Mouse (Mus musculus) hindbrain, embryonic 10.5 days (tissue): ENCODE data around the gene Pim1. TPM values are rescaled to one million over a fixed set of nuclear protein-coding genes. Genes with fewer than 3 reads are reported as not detected.
"Not testable (repeated sequence)": the region's sequence is repeated elsewhere in the genome, so short reads cannot be mapped to it uniquely, and the experiment has no call there.

Source experiments
- DNase-seq: peaks from one replicate; pipeline ENCODE4 v3.0.0-alpha.2; 2017; ENCODE audit warnings: low spot score
- H3K27ac ChIP-seq: fragments of 300-500 bp; sonication (generic); 2 replicates; pipeline ENCODE4 v1.5.1; 2016; ENCODE audit warnings: mild to moderate bottlenecking, moderate library complexity
- H3K27me3 ChIP-seq: fragments of 300-500 bp; sonication (generic); 2 replicates; pipeline ENCODE4 v1.6.1; 2016; ENCODE audit warnings: mild to moderate bottlenecking; ENCODE audit not compliant: poor library complexity, insufficient read depth, severe bottlenecking
- H3K36me3 ChIP-seq: fragments of 300-500 bp; sonication (generic); 2 replicates; pipeline ENCODE4 v1.6.1; 2016; ENCODE audit warnings: mild to moderate bottlenecking, moderate library complexity
- H3K4me1 ChIP-seq: fragments of 300-500 bp; sonication (generic); replicated peaks from 2 replicates; pipeline ENCODE4 v1.6.1; 2016; ENCODE audit warnings: mild to moderate bottlenecking
- H3K4me3 ChIP-seq: fragments of 300-500 bp; sonication (generic); 2 replicates; pipeline ENCODE4 v1.5.1; 2016; ENCODE audit warnings: mild to moderate bottlenecking, moderate library complexity
- H3K9me3 ChIP-seq: fragments of 300-500 bp; sonication (generic); 2 replicates; pipeline ENCODE4 v1.6.1; 2016; ENCODE audit warnings: mild to moderate bottlenecking, moderate library complexity
- WGBS: fragments of 180-500 bp; shearing (Covaris S2); methylation state at CpG from one replicate; pipeline ENCODE4 v1.1.7; 2016; 5-methylcytosine and 5-hydroxymethylcytosine counted together
- polyA plus RNA-seq: library from polyadenylated mRNA; unstranded; fragments of >200 nt; fragmentation: Nextera tagmentation; extraction: Ambion mirVana; gene quantifications from 2 replicates; pipeline ENCODE4 v1.2.1, GENCODE M21; 2016

The Pim1 gene
- polyA plus RNA-seq, 1 experiment from 2014 or later = 25.0 TPM

DNA sequence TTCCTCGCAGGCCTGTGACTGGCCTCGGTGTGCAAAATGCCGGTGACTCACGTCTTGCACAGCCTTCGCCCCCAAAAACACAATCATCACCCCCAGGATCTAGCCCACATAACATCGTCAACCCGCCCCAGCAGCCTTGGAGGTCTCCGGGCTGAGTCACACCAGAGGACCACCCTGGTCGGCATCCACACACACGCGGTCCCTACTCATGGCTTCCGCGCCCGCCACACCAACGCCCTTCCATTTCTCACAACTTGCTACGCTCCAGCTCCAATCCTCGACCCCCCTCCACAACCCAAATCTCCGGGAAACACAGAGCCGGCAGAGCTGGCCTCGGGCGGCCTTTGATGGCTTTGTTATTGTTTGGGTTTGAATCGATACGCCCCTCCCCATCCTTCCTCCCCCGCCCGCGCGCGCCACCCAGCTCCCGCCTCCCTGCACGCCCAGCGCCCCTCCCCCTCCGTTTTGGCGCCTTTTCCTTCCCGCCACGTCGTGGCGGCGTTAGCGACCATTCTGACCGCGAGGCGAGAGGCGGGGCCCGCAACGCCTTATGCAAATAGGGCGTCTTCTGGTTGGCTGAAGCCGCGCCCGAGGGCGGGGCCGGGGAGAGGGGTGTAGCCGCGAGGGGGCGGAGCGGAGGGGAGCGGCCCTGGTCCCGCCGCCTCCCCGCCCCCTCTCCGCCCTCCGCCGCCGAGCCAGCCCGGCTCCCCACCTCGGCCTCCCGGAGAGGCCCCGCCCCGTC lies 411 bp upstream of the Pim1 start:
- peak; percentile 100 for DNase-seq
- under 1% methylated on average over 68 of the region's 68 CpGs for WGBS
- Histone ChIP-seq H3K36me3 (peaks cover 18% of the 10 kb centered on the region), H3K27me3 (no peaks in the 10 kb centered on the region), H3K4me1 (peaks cover 51% of the 10 kb centered on the region), H3K4me3 (peak overlapping the region; percentile 94), H3K27ac (peak overlapping the region; percentile 98), H3K9me3 (no peaks in the 10 kb centered on the region)

DNA sequence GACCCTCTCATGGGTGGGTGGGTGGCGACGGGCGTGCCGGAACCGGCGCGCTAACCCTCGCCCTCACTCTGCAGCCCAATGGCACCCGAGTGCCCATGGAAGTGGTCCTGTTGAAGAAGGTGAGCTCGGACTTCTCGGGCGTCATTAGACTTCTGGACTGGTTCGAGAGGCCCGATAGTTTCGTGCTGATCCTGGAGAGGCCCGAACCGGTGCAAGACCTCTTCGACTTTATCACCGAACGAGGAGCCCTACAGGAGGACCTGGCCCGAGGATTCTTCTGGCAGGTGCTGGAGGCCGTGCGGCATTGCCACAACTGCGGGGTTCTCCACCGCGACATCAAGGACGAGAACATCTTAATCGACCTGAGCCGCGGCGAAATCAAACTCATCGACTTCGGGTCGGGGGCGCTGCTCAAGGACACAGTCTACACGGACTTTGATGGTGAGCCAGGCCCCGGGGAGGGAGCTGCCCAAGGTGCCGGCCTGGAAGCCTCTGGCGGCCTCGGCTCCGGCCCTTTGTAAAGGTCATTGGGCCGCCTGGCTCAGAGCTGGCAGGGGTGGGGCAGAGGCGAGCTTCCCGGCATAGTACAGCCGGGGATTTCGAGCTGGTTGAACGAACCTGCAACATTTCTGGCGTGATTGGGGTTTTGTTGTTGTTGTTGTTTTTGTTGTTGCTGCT lies 1.2 kb downstream of the Pim1 start:
- DNase-seq = peak; percentile 72
- Histone ChIP-seq H3K4me3 (peak overlapping the region; percentile 94), H3K9me3 (no peaks in the 10 kb centered on the region), H3K4me1 (peaks cover 51% of the 10 kb centered on the region), H3K36me3 (peaks cover 30% of the 10 kb centered on the region), H3K27me3 (no peaks in the 10 kb centered on the region), H3K27ac (peak overlapping the region; percentile 98)
- under 1% methylated on average over 48 of the region's 48 CpGs for WGBS

DNA sequence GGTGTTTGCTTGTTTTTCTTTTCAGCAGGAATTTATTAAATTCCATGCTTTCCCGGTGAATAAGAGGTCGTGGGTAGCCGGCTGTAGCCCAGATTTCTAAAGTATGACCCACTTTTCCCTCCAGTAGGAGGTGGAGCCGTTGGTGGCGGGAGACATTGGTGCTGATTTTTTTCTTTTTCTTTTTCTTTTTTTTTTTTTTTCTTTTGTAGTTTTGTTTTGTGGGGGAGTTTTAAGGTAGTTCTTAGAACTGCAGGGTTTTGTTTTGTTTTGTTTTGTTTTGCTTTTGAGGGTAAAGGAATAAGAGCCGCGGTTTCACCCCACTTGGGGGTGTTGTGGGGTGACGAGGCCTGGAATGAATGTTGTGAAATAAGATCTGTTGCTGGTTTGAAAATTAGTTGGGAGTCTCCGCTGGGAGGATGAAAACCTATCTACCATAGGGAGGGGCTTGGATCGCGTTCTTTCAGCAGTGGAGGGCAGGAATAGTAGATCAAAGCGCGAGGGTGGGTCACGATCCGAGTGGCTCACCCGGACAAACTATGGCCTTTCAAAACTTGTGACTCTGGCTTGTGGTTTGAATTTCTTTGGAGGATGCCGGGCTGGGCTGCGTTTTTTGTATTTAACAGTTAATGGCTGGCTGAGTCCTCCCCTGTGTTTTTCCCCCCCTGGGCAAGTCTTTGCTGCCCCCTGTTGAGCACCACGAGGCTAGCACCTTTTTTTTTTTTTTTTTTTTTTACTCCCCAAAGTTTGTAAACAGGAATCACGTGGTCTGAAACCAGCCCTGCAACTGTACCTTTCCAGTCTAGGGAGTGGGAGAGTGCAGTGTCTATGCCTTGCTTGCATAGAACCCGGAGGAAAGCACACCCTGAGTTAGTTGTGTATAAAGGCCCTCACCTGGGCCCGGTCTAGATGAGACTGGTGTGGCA lies 2.0 kb downstream of the Pim1 start:
- H3K4me3 ChIP-seq = peak overlapping the region; percentile 94
- DNase-seq = peak; percentile 73
- peaks cover 31% of the 10 kb centered on the region for H3K36me3 ChIP-seq
- WGBS = 3% methylated on average over 22 of the region's 22 CpGs
- H3K27me3 ChIP-seq = no peaks in the 10 kb centered on the region
- H3K27ac ChIP-seq = peak overlapping the region; percentile 98
- H3K4me1 ChIP-seq = peaks cover 51% of the 10 kb centered on the region
- no peaks in the 10 kb centered on the region for H3K9me3 ChIP-seq

DNA sequence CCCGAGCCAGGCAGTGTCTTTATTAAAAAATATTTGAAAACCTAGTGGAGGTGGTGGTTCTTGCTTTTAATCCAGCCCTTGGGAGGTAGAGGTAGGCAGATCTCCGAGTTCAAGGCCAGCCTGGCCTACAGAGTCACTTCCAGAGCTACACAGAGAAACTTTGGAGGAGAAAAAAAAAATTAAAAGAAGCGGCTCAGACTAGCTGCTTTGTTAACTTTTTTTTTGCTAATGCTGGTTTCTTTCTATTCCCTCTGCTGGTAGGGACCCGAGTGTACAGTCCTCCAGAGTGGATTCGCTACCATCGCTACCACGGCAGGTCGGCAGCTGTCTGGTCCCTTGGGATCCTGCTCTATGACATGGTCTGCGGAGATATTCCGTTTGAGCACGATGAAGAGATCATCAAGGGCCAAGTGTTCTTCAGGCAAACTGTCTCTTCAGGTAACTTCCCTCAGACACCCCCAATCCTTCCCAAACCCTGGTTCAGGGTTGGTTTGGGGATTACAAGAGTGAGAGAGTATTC lies 3.0 kb downstream of the Pim1 start:
- Histone ChIP-seq H3K27me3 (no peaks in the 10 kb centered on the region), H3K9me3 (no peaks in the 10 kb centered on the region), H3K4me1 (peaks cover 55% of the 10 kb centered on the region), H3K36me3 (peaks cover 31% of the 10 kb centered on the region), H3K27ac (peak overlapping the region; percentile 13; the same call in 1 of the 2 replicates), H3K4me3 (peak overlapping the region; percentile 94)
- no peak for DNase-seq
- WGBS = 77% methylated on average over 11 of the region's 11 CpGs

DNA sequence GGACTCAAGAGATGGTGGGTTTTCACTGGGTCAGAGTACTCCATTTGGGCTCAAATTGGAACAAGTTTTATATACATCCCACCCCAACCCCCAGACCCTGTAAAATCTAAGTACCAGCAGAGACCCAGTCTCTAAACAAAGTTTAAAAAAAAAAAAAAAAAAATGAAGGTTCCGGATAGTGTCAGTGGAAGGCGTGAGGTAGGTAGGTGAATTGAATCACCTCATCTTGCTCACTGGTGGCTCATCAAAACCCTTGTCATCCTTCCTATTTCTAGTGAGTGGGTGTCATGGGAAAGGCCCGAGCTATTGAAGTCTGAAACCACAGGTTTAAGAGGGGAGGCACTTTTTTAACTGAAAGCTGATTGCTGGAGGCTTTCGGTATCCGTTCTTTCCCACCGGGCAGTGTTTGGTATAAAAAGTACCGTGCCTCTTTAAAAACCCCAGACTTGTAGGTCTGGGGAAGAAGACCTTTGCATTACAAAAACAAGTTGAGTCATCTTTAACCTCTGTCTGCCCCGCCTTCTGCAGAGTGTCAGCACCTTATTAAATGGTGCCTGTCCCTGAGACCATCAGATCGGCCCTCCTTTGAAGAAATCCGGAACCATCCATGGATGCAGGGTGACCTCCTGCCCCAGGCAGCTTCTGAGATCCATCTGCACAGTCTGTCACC lies 3.6 kb downstream of the Pim1 start:
- H3K9me3 ChIP-seq = no peaks in the 10 kb centered on the region
- 56% methylated on average over 10 of the region's 10 CpGs for WGBS
- peak overlapping the region; percentile 94 for H3K4me3 ChIP-seq
- peaks cover 48% of the 10 kb centered on the region for H3K4me1 ChIP-seq
- peaks cover 31% of the 10 kb centered on the region for H3K36me3 ChIP-seq
- H3K27me3 ChIP-seq = no peaks in the 10 kb centered on the region
- H3K27ac ChIP-seq = peak overlapping the region; percentile 66
- DNase-seq = no peak

DNA sequence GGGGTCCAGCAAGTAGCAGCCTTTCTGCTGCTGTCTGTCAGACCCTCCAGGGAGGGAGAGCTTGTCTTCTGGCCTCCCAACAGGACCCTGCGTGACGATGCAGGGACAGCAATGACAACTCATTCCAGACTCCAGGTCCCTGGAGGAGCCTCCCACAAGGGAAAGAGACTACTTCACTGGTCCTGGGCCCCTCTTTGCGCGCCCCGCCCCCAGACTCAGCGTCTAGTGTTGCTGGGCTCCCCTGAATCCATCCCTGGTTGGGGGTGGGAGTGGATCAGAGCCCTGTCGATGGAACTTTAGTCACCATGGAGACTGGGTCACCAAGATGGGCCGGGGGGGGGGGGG lies 4.2 kb downstream of the Pim1 start:
- no peak for DNase-seq
- peak overlapping the region; percentile 66 for H3K27ac ChIP-seq

DNA sequence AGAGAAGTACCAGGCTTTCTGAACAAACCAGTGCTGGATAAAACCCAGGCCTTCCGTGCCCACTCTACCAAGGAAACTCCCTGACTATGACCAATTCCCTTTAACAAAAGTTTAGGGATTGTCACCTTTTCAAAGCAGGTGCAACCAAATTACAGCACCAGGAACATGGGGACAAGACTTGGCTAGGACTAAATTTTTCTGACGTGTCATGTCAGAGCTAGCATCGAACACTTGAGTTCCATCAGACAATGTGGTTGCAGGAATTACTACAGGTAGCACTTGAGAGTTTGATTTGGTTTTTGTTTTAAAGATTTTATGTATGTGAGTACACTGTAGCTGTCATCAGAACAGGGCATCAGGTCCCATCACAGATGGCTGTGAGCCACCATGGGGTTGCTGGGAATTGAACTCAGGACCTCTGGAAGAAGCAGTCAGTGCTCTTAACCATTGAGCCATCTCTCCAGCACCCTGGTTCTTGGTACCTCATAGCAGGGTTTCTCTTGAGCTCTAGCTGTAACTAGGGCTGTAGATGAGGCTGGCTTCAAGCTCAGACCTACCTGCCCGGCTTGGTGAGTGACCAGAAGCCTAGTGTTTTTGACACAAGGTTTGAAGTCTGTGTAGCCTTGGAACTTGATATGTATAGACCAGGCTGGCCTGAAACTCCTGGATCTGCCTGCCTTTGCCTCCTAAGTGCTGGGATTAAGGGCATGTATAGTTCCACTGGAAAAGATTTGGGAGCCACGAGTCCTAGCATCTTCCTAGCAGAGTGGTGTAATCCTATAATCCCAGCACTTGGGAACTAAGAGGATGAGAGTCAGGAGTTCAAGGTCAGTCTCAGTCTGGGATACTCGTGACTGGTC lies 5.9 kb downstream of the Pim1 start:
- Histone ChIP-seq H3K4me3 (no peak overlapping the region), H3K4me1 (peaks cover 31% of the 10 kb centered on the region), H3K36me3 (peaks cover 31% of the 10 kb centered on the region), H3K27me3 (no peaks in the 10 kb centered on the region), H3K27ac (no peak overlapping the region), H3K9me3 (no peaks in the 10 kb centered on the region)
- WGBS = 85% methylated on average over 6 of the region's 6 CpGs
- no peak for DNase-seq

More for the DNA sequence above, 4.2 kb downstream of the Pim1 start:
- peak overlapping the region; percentile 94; the same call in 1 of the 2 replicates for H3K4me3 ChIP-seq
- no peaks in the 10 kb centered on the region for H3K9me3 ChIP-seq
- peaks cover 31% of the 10 kb centered on the region for H3K36me3 ChIP-seq
- no peaks in the 10 kb centered on the region for H3K27me3 ChIP-seq
- WGBS = 47% methylated on average over 8 of the region's 8 CpGs
- peaks cover 43% of the 10 kb centered on the region for H3K4me1 ChIP-seq

DNA sequence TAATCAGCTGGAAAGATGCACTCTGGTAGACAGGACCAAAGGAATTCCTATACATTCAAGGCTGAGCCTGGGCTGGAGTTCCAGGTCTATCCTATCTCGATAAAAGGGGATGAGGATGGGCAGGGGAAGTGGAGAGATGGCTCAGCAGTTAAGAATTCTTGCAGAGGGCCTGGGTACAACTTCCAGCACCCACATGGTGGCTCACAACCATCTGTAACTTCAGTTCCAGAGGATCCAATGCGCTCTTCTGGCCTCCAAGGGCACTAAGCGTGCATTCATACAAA lies 6.5 kb downstream of the Pim1 start:
- H3K27ac ChIP-seq = no peak overlapping the region
- peaks cover 31% of the 10 kb centered on the region for H3K4me1 ChIP-seq
- 94% methylated on average over 3 of the region's 3 CpGs for WGBS
- no peaks in the 10 kb centered on the region for H3K9me3 ChIP-seq
- DNase-seq = no peak
- peaks cover 2% of the 10 kb centered on the region for H3K27me3 ChIP-seq
- no peak overlapping the region for H3K4me3 ChIP-seq
- peaks cover 31% of the 10 kb centered on the region for H3K36me3 ChIP-seq

DNA sequence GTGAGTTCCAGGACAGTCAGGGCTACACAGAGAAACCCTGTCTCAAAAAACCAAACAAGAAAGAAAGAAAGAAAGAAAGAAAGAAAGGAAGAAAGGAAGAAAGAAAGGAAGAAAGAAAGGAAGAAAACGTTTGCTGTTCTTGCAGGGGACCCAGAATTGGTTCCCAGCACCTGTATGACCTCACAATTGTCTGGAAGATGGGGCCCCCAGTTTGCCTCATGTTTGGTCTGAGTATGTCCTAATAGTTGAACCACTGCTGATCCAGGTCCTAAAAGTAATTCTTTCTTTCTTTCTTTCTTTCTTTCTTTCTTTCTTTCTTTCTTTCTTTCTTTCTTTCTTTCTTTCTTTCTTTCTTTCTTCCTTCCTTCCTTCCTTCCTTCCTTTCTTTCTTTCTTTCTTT lies 6.9 kb downstream of the Pim1 start:
- not testable (repeated sequence) for H3K27ac ChIP-seq
- WGBS = 78% methylated on average over 1 of the region's 1 CpGs

DNA sequence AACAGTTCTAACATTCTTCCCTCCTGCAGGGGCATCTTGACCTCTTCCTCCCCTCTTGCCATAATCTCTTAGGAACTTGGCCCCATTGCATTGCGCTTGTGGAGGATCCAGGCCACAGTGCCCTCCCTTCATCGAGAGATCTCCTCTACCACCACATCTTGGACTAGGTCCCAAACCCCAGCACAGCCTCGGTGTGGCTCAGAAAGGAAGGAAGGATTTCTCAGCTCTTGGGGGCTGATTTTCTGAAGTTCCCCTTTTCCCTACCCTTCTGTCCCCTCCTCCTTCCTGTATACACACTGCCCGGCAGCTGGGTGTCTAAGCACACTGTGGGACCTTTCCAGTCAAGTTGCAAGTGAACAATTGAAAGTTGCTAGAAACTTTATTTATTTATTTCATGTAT lies 7.5 kb downstream of the Pim1 start:
- Histone ChIP-seq H3K4me3 (no peak overlapping the region), H3K36me3 (peaks cover 31% of the 10 kb centered on the region), H3K27me3 (peaks cover 12% of the 10 kb centered on the region), H3K27ac (no peak overlapping the region), H3K4me1 (peaks cover 34% of the 10 kb centered on the region), H3K9me3 (no peaks in the 10 kb centered on the region)
- DNase-seq = no peak
- 71% methylated on average over 4 of the region's 4 CpGs for WGBS

More for the DNA sequence above, 6.9 kb downstream of the Pim1 start:
- Histone ChIP-seq H3K36me3 (peaks cover 31% of the 10 kb centered on the region), H3K4me1 (peaks cover 31% of the 10 kb centered on the region)
- not testable (repeated sequence) for H3K9me3 ChIP-seq, DNase-seq, H3K27me3 ChIP-seq, H3K4me3 ChIP-seq

DNA sequence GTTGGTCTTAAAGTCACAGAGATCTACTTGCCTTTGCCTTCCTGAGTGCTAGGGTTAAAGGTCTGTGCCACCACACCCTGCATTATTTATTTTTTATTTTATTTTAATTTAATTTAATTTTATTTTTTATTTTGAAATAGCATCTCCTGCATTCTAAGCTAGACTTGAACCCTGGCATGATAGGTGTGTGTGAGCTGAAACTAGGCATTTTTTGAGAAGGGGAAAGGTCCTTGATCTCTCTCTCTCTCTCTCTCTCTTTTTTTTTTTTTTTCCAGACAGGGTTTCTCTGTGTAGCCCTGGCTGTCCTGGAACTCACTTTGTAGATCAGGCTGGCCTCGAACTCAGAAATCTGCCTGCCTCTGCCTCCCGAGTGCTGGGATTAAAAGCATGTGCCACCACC lies 8.4 kb downstream of the Pim1 start:
- peaks cover 25% of the 10 kb centered on the region for H3K36me3 ChIP-seq
- not testable (repeated sequence) for DNase-seq, H3K27ac ChIP-seq, H3K4me3 ChIP-seq, H3K9me3 ChIP-seq
- H3K4me1 ChIP-seq = peaks cover 28% of the 10 kb centered on the region
- H3K27me3 ChIP-seq = peaks cover 14% of the 10 kb centered on the region
- 90% methylated on average over 2 of the region's 2 CpGs for WGBS
